Comparison of ENCODE assay signal across 9 mouse cellular contexts in genomic region chr11:95251295-95251694, GRCm38 (mm10). TPM values are rescaled to one million over a fixed set of nuclear protein-coding genes. Genes with fewer than 3 reads are reported as not detected.
A peak's percentile ranks its signal among the peaks of the same experiment; 100 is the strongest.
DNase-seq lines count a peak whose midpoint lies in the region; ATAC-seq and TF ChIP-seq lines count a peak whose summit lies in the region.
"Had no signal": no experiment of that assay in that cellular context is flagged by ENCODE, and none has a peak within 500 bp of the region (broad histone marks: within the 10 kb centered on the region; RNA-seq: fewer than 3 reads in every experiment).

No protein-coding gene starts in this region.

- H3K4me2 ChIP-seq in kidney, postnatal 0 days (ENCODE audit: low read length) = no peak overlapping the region
- H3K4me2 ChIP-seq in liver, embryonic 15.5 days = no peak overlapping the region

- H3K36me3 ChIP-seq in G1E (replicated peaks) = no peaks in the 10 kb centered on the region
- H3K36me3 ChIP-seq in kidney, postnatal 0 days (ENCODE audit: insufficient read depth, low read length) = no peaks in the 10 kb centered on the region
- H3K36me3 ChIP-seq in liver, embryonic 15.5 days (replicated peaks) = no peaks in the 10 kb centered on the region

- no peak for ATAC-seq in G1E (ENCODE audit: extremely low read depth, insufficient number of reproducible peaks, low FRiP score, poor library complexity, severe bottlenecking)
- ATAC-seq in kidney, postnatal 0 days (replicated peaks; ENCODE audit: low FRiP score, low read depth) = no peak
- ATAC-seq in liver, embryonic 15.5 days (ENCODE audit: insufficient read depth) = no peak

- H3K27ac ChIP-seq in kidney, postnatal 0 days = peak overlapping the region; percentile 74
- peak overlapping the region; percentile 70 for H3K27ac ChIP-seq in liver, embryonic 15.5 days (replicated peaks)

- no peak overlapping the region for H3K9ac ChIP-seq in kidney, postnatal 0 days (ENCODE audit: low read depth, low read length)
- H3K9ac ChIP-seq in liver, embryonic 15.5 days = no peak overlapping the region

- no peak overlapping the region for H3K4me3 ChIP-seq in G1E (ENCODE audit: low read depth, low read length)
- no peak overlapping the region for H3K4me3 ChIP-seq in kidney, postnatal 0 days (replicated peaks; ENCODE audit: low read depth, low read length)
- H3K4me3 ChIP-seq in liver, embryonic 15.5 days (replicated peaks) = no peak overlapping the region

- DNase-seq in 3T3-L1 (ENCODE audit: low read depth, low spot score) (peak; percentile 85), G1E (ENCODE audit: low spot score) (peak; percentile 46)
- DNase-seq in cerebellum, adult 8-10 months = peak; percentile 69
- peak; percentile 44 to 50 for DNase-seq in gastrocnemius, adult 8-10 months (ENCODE audit: low spot score in 2 of 2)
- DNase-seq in kidney, postnatal 0 days (ENCODE audit: low spot score) = peak; percentile 88
- peak; percentile 79 for DNase-seq in ovary, postnatal 14 days (ENCODE audit: low spot score)
- DNase-seq in thymus, postnatal 14 days = peak; percentile 77

- H3K27me3 ChIP-seq in G1E (ENCODE audit: insufficient read depth, low read length) = peaks cover 61% of the 10 kb centered on the region
- H3K27me3 ChIP-seq in kidney, postnatal 0 days (ENCODE audit: insufficient read depth, low read length) = no peaks in the 10 kb centered on the region
- peaks cover 17% of the 10 kb centered on the region for H3K27me3 ChIP-seq in liver, embryonic 15.5 days

- 4% methylated on average over 11 of the region's 11 CpGs for WGBS in kidney, postnatal 0 days
- 4% methylated on average over 11 of the region's 11 CpGs for WGBS in liver, embryonic 15.5 days (ENCODE audit: insufficient replicate concordance)

- no peaks in the 10 kb centered on the region for H3K9me3 ChIP-seq in G1E (replicated peaks)
- no peaks in the 10 kb centered on the region for H3K9me3 ChIP-seq in kidney, postnatal 0 days (replicated peaks; ENCODE audit: low read length)
- no peaks in the 10 kb centered on the region for H3K9me3 ChIP-seq in liver, embryonic 15.5 days (replicated peaks)

- H3K4me1 ChIP-seq in G1E (ENCODE audit: insufficient read depth, low read depth, low read length) = peaks cover 7% of the 10 kb centered on the region
- H3K4me1 ChIP-seq in kidney, postnatal 0 days (replicated peaks; ENCODE audit: insufficient read depth, low read length) = no peaks in the 10 kb centered on the region
- peaks cover 11% of the 10 kb centered on the region for H3K4me1 ChIP-seq in liver, embryonic 15.5 days (replicated peaks)

- TF ChIP-seq CTCF in G1E (IDR thresholded peaks at IDR 0.05; ENCODE audit: low read depth, low read length) = peak; percentile 80
- peak; percentile 96 for TF ChIP-seq CTCF in kidney, postnatal 0 days (IDR thresholded peaks at IDR 0.05; ENCODE audit: low read depth)

RNA-seq across cellular contexts. Expression of gene Tac4, which starts 10.0 kb away (rescaled TPM):
- total RNA-seq in G1E (2014; fragmentation: Nextera tagmentation) (not detected in 2 replicates), G1E (2017) (0.11 and 0.29 TPM in 2 replicates)
- polyA plus RNA-seq in G1E (2012) = not detected in 2 replicates
- not detected for total RNA-seq in gastrocnemius, adult 8-10 months (2022)
- polyA plus RNA-seq in kidney, postnatal 0 days (2015; fragmentation: Nextera tagmentation; extraction: Ambion mirVana) = 0.09 TPM in 1 of 2 replicates, not detected in the other
- polyA plus RNA-seq in liver, embryonic 15.5 days (2015; fragmentation: Nextera tagmentation; extraction: Ambion mirVana) = not detected in 2 replicates
- polyA plus RNA-seq: gonadal fat pad, adult 2 months had no signal

RNA-seq across cellular contexts. Expression of gene Kat7, which starts 58.8 kb away (rescaled TPM):
- 144 and 154 TPM in 2 replicates for total RNA-seq in G1E (2014; fragmentation: Nextera tagmentation)
- 63.5 and 66.5 TPM in 2 replicates for total RNA-seq in G1E (2017)
- polyA plus RNA-seq in G1E (2012) = 33.6 and 36.2 TPM in 2 replicates
- total RNA-seq in gastrocnemius, adult 8-10 months (2022) = 10 to 100 TPM; 19.8 to 28.9 (median 24.2) TPM
- polyA plus RNA-seq in kidney, postnatal 0 days (2015; fragmentation: Nextera tagmentation; extraction: Ambion mirVana) = 49.0 and 52.1 TPM in 2 replicates
- polyA plus RNA-seq in liver, embryonic 15.5 days (2015; fragmentation: Nextera tagmentation; extraction: Ambion mirVana) = 30.6 and 30.8 TPM in 2 replicates
